Mouse (Mus musculus) limb, embryonic 13.5 days (tissue): ENCODE results near the gene Ube2cbp. TPM values are rescaled to one million over a fixed set of nuclear protein-coding genes. Genes with fewer than 3 reads are reported as not detected.

ENCODE experiments used
- ATAC-seq: fragments of 200-750 bp; cut with Nextera tagmentation; 2 replicates; pipeline ENCODE4 v1.8.0; 2017; ENCODE audit warnings: low read depth, moderate number of reproducible peaks, moderate TSS enrichment; ENCODE audit not compliant: low FRiP score
- H3K27ac ChIP-seq: fragments of 300-500 bp; sonication (generic); 2 replicates; pipeline ENCODE4 v1.5.1; 2015; ENCODE audit warnings: inconsistent platforms, mild to moderate bottlenecking, moderate library complexity
- H3K27me3 ChIP-seq: fragments of 300-500 bp; sonication (generic); 2 replicates; pipeline ENCODE4 v1.6.1; 2015; ENCODE audit warnings: mild to moderate bottlenecking, inconsistent platforms
- H3K36me3 ChIP-seq: fragments of 300-500 bp; sonication (generic); 2 replicates; pipeline ENCODE4 v1.6.1; 2015; ENCODE audit warnings: inconsistent platforms, mild to moderate bottlenecking, moderate library complexity
- H3K4me1 ChIP-seq: fragments of 300-500 bp; sonication (generic); 2 replicates; pipeline ENCODE4 v1.6.1; 2015; ENCODE audit warnings: inconsistent platforms
- H3K4me2 ChIP-seq: fragments of 300-500 bp; sonication (generic); replicated peaks from 2 replicates; pipeline ENCODE4 v1.6.1; 2015; ENCODE audit warnings: inconsistent platforms, mild to moderate bottlenecking, moderate library complexity
- H3K4me3 ChIP-seq: fragments of 300-500 bp; sonication (generic); 2 replicates; pipeline ENCODE4 v1.5.1; 2015; ENCODE audit warnings: moderate library complexity, mild to moderate bottlenecking, inconsistent platforms
- H3K9ac ChIP-seq: fragments of 300-500 bp; sonication (generic); 2 replicates; pipeline ENCODE4 v1.6.1; 2015; ENCODE audit warnings: mild to moderate bottlenecking, inconsistent platforms
- H3K9me3 ChIP-seq: fragments of 300-500 bp; sonication (generic); 2 replicates; pipeline ENCODE4 v1.6.1; 2016; ENCODE audit warnings: inconsistent platforms
- WGBS: fragments of 180-500 bp; shearing (Covaris S2); methylation state at CpG from one replicate; pipeline ENCODE4 v1.1.7; 2015; 5-methylcytosine and 5-hydroxymethylcytosine counted together
- polyA plus RNA-seq: library from polyadenylated mRNA; unstranded; fragments of >200 nt; fragmentation: Nextera tagmentation; extraction: Ambion mirVana; gene quantifications from 2 replicates; pipeline ENCODE4 v1.2.1, GENCODE M21; 2015

Ube2cbp gene
- polyA plus RNA-seq, 1 experiment from 2014 or later: 5.6 TPM

DNA sequence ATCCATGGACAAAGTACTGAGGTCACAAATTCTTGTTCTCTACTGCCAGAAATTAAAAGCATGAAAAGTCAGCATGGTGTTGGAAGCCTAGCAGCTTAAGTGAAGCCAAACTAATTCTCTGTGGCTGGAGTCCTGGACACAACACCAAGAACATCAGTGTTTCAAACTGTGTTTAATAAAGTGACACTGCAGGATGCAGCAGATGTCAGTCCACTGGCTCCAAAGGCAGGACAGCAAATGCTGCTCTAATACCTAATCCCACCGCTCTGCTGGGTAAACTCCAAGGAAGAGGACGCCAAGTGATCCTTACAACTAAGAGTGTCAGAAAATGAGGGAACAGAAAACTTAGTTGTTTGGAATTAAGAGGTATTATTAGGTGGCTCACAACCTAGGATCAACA lies 158.2 kb downstream of the Ube2cbp start:
- Histone ChIP-seq H3K4me3 (no peak overlapping the region), H3K36me3 (no peaks in the 10 kb centered on the region)
- ATAC-seq: peak; percentile 44; the same call in 1 of the 2 replicates

DNA sequence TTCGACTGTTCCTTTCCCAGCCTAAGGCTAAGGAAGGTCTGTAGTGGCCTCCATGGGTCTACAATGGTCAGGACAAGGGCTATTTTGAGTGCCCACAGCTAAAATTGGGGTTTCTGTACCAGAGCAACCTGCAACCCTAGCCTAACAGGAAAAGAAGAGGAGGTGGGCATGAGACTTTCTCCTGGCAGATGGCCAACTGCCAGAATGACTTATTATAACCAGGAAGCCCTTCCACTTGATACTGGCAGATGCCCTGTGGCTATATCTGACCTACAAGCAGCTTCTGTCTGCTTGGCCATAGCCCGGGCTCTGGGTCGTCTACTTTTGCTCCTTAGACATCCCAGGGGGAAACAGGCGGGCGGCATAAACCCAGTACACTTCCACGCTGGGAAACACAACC lies 163.3 kb downstream of the Ube2cbp start:
- Histone ChIP-seq H3K4me2 (no peak overlapping the region), H3K4me3 (no peak overlapping the region), H3K36me3 (no peaks in the 10 kb centered on the region), H3K27ac (no peak overlapping the region), H3K9me3 (no peaks in the 10 kb centered on the region), H3K27me3 (no peaks in the 10 kb centered on the region), H3K9ac (no peak overlapping the region), H3K4me1 (peaks cover 3% of the 10 kb centered on the region; the same call in 1 of the 2 replicates)
- ATAC-seq: no peak
- 84% methylated on average over 6 of the region's 6 CpGs for WGBS

More for the DNA sequence above, 158.2 kb downstream of the Ube2cbp start:
- H3K4me2 ChIP-seq: no peak overlapping the region
- H3K9ac ChIP-seq: no peak overlapping the region
- H3K27ac ChIP-seq: no peak overlapping the region; the same call in 1 of the 2 replicates
- no peaks in the 10 kb centered on the region for H3K4me1 ChIP-seq
- WGBS: 90% methylated on average over 2 of the region's 2 CpGs
- H3K27me3 ChIP-seq: no peaks in the 10 kb centered on the region
- no peaks in the 10 kb centered on the region for H3K9me3 ChIP-seq

DNA sequence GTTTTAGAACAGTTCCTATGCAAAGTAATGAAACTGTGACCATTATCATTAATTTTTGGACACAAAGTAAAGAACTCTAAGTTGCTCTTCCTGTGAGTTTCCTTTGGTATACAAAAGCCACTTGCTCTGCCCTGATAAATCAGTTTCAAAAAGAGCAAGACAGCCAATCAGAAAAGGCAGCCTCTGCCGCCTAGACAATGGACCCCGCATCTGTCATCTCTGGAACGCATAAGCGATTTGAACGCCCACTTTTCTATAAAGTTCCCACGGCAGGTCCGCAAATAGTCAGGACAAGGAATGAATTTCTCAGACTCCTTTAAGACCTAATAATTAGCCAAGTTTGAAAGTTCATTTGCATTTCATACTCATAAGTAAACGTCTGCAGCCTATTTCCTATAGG lies 166.2 kb downstream of the Ube2cbp start:
- no peaks in the 10 kb centered on the region for H3K36me3 ChIP-seq
- no peak overlapping the region for H3K9ac ChIP-seq
- peaks cover 3% of the 10 kb centered on the region; the same call in 1 of the 2 replicates for H3K4me1 ChIP-seq
- H3K27ac ChIP-seq: no peak overlapping the region
- no peak for ATAC-seq
- 84% methylated on average over 8 of the region's 8 CpGs for WGBS
- H3K4me3 ChIP-seq: no peak overlapping the region
- H3K9me3 ChIP-seq: no peaks in the 10 kb centered on the region
- no peak overlapping the region for H3K4me2 ChIP-seq
- no peaks in the 10 kb centered on the region for H3K27me3 ChIP-seq

DNA sequence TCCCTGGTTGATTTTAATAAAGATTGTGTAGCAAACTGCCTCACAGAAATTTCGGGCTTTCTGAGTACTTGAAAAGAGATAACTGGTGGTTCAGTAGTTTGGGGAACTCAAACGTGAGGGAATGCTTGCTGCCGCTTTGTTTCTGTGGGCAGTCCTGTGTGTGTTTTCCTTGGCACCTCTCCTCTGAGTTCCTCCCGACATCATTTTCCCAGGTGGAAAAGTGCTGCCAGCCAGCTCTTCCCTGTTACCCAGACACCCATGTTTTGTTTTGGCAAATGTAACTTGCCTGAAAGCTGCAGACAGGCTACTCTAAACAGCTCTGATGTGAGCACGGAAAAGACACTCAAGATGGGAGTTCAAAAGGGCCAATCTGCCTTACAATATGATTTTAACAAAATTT lies 166.6 kb downstream of the Ube2cbp start:
- H3K9ac ChIP-seq: no peak overlapping the region
- no peaks in the 10 kb centered on the region for H3K27me3 ChIP-seq
- H3K4me2 ChIP-seq: no peak overlapping the region
- H3K9me3 ChIP-seq: no peaks in the 10 kb centered on the region
- no peak overlapping the region for H3K27ac ChIP-seq
- peaks cover 3% of the 10 kb centered on the region; the same call in 1 of the 2 replicates for H3K4me1 ChIP-seq
- no peak for ATAC-seq
- H3K36me3 ChIP-seq: no peaks in the 10 kb centered on the region
- no peak overlapping the region for H3K4me3 ChIP-seq
- WGBS: 59% methylated on average over 5 of the region's 5 CpGs

DNA sequence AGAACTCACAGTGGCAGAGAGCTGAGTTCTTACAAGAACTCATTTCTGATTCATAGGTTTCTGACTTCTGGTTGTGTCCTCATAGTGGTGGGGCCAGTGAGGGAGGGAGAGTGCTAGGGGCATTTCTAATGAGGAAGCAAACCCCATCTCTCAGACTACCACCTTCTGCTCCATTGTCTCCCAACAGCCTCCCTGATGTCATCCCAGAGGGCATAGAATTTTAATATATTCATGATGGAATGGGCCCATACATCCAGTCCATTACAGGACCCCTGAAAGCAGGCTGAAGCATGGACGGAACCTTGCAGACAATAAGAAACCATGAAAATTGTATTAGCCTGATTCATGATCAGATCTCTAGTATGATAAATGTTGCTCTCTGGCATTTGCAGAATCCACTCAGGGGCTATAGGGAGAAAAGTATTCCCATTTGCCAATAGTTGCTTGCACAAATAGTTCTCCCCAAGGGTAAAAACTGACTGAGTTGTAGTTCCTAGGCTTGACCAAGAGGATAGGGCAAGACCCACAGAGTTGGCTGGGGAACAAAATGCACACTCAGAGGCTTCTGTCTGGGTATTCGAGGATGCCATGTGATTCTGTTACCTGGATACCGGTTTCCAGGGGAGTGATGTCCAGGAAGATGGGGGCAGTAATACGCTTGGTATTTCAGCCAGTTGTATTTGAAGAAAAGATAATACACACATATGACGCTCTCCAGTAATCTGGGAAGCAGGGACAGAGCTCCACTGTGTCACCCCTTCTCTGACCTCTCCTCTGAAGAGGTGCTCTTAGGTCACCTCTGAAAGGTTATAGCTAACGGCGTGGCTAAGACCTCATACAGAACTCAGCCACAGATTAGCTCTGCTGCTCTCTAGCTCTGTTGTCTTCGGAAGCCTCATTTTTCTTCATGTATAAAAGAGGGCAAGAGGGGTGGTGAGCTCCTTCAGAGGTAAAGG lies 167.8 kb downstream of the Ube2cbp start:
- Histone ChIP-seq H3K4me2 (no peak overlapping the region), H3K4me1 (peaks cover 3% of the 10 kb centered on the region; the same call in 1 of the 2 replicates), H3K36me3 (no peaks in the 10 kb centered on the region), H3K4me3 (no peak overlapping the region), H3K9me3 (no peaks in the 10 kb centered on the region), H3K27me3 (no peaks in the 10 kb centered on the region), H3K27ac (no peak overlapping the region), H3K9ac (no peak overlapping the region)
- WGBS: 84% methylated on average over 8 of the region's 8 CpGs
- ATAC-seq: no peak

DNA sequence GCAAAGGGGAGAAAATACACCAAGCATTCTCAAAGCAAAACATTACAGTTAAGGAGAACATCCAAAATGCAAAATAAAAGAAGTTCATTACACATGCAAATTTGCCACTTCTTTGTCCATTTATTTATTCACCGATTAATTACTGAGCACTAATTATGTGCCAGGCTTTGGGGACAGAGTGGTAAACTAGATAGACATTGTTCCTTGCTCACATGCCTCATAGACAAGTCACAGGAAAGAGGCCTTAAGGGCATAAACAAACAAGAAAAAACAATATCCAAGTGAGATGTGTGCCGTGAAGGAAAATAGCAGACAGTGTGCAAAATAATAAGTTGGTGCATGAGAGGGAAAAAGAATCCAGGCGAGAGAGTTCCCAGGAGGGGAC lies 177.2 kb downstream of the Ube2cbp start:
- Histone ChIP-seq H3K9ac (no peak overlapping the region), H3K27me3 (no peaks in the 10 kb centered on the region), H3K4me2 (no peak overlapping the region), H3K4me1 (no peaks in the 10 kb centered on the region), H3K27ac (no peak overlapping the region), H3K9me3 (peaks cover 8% of the 10 kb centered on the region; the same call in 1 of the 2 replicates), H3K4me3 (no peak overlapping the region), H3K36me3 (no peaks in the 10 kb centered on the region)
- ATAC-seq: no peak
- 80% methylated on average over 3 of the region's 3 CpGs for WGBS

DNA sequence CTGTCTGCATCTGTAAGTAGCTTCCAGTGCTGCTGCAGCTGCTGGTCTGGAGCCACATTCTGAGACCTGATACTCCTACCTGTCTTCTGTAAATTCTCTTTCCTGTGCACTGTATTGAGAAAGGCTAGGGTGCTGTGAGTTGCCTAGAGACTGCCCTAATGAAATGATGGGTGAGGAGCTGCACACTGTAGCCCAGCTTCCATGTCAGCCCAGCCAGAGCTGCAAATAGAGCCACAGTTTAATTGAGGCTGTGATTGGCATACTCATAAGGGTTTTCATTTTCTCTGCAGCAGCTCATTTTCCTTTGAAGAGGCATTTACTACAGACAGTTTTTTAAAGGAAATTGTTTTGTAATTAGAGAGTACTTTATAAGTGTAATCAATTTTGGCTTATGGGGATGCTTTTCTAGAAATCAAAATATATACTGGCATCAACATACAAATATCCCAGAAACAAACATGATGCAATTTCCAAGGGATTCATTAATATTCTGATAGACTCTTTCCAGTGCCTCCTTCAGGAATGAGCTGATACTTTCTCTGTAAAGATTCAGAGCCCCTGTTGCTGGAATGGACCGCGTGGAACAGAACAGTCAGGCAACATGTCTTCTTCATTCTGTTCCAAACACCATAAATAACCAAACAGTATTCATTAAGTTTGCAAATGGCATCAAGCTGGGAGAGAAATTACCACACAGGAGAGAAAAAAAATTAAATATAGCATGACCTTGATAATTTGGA lies 177.8 kb downstream of the Ube2cbp start:
- Histone ChIP-seq H3K4me2 (no peak overlapping the region), H3K36me3 (no peaks in the 10 kb centered on the region), H3K4me1 (no peaks in the 10 kb centered on the region), H3K9me3 (peaks cover 8% of the 10 kb centered on the region; the same call in 1 of the 2 replicates), H3K4me3 (no peak overlapping the region), H3K9ac (no peak overlapping the region), H3K27me3 (no peaks in the 10 kb centered on the region), H3K27ac (no peak overlapping the region)
- ATAC-seq: no peak
- WGBS: 94% methylated on average over 2 of the region's 2 CpGs

DNA sequence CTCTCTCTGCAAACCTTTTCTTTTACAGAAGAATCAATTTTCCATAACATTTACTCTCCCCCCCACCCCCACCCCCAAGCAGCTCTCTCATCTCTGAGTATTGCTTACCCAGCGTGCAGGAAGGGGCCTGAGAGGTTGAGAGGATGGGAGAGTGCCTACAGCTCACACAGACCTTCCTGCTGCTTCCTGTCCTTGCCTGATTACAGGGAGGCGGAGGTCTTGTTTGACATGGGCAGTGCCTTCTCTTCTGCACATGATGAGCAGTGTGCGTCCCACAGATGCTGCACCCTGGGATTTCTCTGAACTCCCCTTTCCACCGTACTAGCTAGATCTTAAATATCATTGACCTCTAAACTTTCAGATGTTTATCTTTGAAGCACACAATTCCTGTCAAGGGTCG lies 182.2 kb downstream of the Ube2cbp start:
- 74% methylated on average over 5 of the region's 5 CpGs for WGBS
- ATAC-seq: no peak
- Histone ChIP-seq H3K36me3 (no peaks in the 10 kb centered on the region), H3K4me3 (no peak overlapping the region), H3K4me2 (no peak overlapping the region), H3K9me3 (peaks cover 8% of the 10 kb centered on the region; the same call in 1 of the 2 replicates), H3K9ac (no peak overlapping the region), H3K4me1 (no peaks in the 10 kb centered on the region), H3K27ac (no peak overlapping the region), H3K27me3 (no peaks in the 10 kb centered on the region)

DNA sequence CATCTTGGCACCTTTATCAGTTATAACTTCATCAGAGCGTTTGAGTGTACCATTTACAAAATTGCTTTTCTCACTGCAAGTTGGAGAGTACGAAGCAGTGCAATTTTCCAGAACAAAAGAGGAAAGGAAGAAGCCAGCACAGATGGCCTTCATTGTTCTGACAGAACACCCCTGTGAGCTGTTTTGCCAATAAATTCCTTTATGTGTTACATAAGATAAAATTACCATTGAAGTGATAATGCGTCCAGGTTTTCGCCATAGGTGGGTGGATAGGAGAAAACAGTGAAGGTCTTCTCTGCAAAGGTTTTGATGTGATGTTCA lies 183.6 kb downstream of the Ube2cbp start:
- H3K9me3 ChIP-seq: peaks cover 8% of the 10 kb centered on the region; the same call in 1 of the 2 replicates
- no peak overlapping the region for H3K4me2 ChIP-seq
- 64% methylated on average over 4 of the region's 4 CpGs for WGBS
- no peak for ATAC-seq
- H3K4me1 ChIP-seq: no peaks in the 10 kb centered on the region
- no peak overlapping the region for H3K9ac ChIP-seq
- no peak overlapping the region for H3K4me3 ChIP-seq
- H3K36me3 ChIP-seq: no peaks in the 10 kb centered on the region
- H3K27ac ChIP-seq: no peak overlapping the region
- no peaks in the 10 kb centered on the region for H3K27me3 ChIP-seq

DNA sequence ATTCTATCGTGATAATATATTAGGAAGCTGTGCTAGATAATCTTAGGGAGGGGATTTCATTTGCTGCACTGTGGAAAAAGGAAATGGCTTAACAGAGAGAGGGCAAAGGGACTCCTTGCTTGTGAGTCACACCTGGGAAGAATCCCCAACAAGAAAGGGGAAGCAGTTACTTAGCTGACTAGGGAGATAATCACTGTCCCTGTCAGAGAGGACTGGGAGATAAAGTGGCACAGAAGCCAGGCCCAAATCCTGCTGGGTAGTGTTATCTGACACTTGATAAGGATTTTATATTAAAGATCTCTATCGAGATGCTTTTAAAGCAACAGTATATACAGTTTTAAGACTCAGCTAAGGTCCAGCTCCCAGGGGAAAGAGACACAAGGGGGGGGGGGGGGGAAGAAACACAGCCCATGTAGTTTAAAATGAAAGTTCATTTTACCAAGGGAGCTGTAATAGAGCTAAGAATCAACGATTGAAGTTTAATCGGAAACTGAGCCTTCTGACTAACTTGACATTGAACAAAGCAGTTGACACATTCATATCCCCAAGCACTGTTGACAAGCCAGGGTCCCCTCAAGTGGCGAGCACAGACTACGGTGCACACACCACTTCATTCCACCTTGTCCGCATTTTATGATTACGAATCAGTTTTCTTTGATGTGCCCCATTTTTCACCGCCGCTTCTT lies 184.1 kb downstream of the Ube2cbp start:
- ATAC-seq: no peak
- H3K4me3 ChIP-seq: no peak overlapping the region
- no peak overlapping the region for H3K27ac ChIP-seq
- no peaks in the 10 kb centered on the region for H3K36me3 ChIP-seq
- H3K4me1 ChIP-seq: no peaks in the 10 kb centered on the region
- no peak overlapping the region for H3K4me2 ChIP-seq
- H3K9me3 ChIP-seq: peaks cover 8% of the 10 kb centered on the region; the same call in 1 of the 2 replicates
- 80% methylated on average over 10 of the region's 10 CpGs for WGBS
- H3K27me3 ChIP-seq: no peaks in the 10 kb centered on the region
- no peak overlapping the region for H3K9ac ChIP-seq

DNA sequence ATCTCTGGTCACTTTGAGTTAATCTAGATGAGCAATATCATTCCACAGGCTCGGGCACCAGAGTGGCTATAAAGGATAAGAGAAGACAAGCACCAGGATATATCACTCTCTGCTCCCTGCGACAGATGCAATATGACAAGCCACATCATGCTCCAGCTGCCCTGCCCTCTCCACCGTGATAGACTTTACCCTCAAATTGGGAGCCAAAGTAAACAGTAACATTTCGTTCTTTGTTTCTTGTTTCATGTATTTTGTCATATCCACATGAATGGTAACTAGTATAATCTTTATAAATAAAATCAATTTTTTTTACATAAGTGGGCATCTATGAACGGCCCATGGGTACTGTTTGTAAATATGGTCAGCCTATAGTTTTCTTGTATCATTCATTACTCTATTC lies 195.2 kb downstream of the Ube2cbp start:
- H3K9me3 ChIP-seq: no peaks in the 10 kb centered on the region
- H3K27ac ChIP-seq: no peak overlapping the region
- H3K4me1 ChIP-seq: peaks cover 9% of the 10 kb centered on the region
- no peak overlapping the region for H3K4me3 ChIP-seq
- no peaks in the 10 kb centered on the region for H3K36me3 ChIP-seq
- H3K27me3 ChIP-seq: no peaks in the 10 kb centered on the region
- 85% methylated on average over 5 of the region's 5 CpGs for WGBS
- no peak overlapping the region for H3K9ac ChIP-seq
- no peak overlapping the region for H3K4me2 ChIP-seq
- ATAC-seq: no peak

DNA sequence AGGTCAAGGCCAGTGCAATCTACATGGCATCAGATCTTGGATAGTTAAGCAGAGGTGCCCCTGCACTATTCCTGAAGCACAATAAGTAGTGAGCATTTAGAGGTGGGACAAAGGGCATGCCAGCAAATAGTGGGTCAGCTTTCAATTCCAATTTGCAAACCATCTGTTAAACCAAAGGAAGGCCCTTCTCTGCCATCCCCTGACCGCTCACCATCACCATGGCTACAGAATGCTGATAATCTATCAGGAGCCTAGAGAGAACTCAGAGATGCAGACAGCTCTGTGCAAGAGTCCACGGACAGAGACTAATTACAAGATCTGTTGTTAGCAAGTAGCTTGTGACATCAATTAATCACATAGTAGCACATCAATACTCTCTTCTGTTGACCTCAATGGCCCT lies 198.1 kb downstream of the Ube2cbp start:
- 53% methylated on average over 2 of the region's 2 CpGs for WGBS
- ATAC-seq: no peak

More for the DNA sequence above, 198.1 kb downstream of the Ube2cbp start:
- H3K9me3 ChIP-seq: no peaks in the 10 kb centered on the region
- H3K36me3 ChIP-seq: no peaks in the 10 kb centered on the region
- H3K9ac ChIP-seq: no peak overlapping the region
- no peak overlapping the region for H3K4me3 ChIP-seq
- peaks cover 6% of the 10 kb centered on the region; the same call in 1 of the 2 replicates for H3K4me1 ChIP-seq
- no peaks in the 10 kb centered on the region for H3K27me3 ChIP-seq
- no peak overlapping the region for H3K27ac ChIP-seq
- no peak overlapping the region for H3K4me2 ChIP-seq
